Mouse (Mus musculus) testis, postnatal 10 days (tissue): ENCODE measurements around the gene Rac3.

Experiments used
- DNase-seq: peaks from one replicate; pipeline ENCODE4 v3.0.0; 2021; ENCODE audit warnings: low spot score

Gene Rac3

DNA sequence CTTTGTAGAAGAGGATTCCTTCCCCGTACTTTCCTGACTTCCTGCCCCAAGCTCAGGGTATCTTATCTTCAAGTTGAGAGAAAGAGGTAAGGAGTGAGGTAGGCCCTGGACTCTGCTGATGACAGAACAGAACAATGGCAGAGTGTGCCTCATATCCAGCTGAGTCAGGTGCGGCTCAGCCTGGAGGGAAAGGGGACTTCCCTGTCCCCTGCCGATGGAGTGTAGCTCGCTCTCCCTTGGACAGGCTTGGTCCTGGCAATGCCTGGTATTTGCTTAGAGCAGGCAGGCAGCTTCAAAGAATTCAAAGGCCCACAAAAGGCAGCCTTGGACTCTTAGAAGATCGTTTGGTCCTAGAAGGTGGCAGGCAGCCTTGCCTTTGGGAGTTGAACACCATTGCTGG is 15.2 kb upstream of the Rac3 start:
- no peak for DNase-seq

DNA sequence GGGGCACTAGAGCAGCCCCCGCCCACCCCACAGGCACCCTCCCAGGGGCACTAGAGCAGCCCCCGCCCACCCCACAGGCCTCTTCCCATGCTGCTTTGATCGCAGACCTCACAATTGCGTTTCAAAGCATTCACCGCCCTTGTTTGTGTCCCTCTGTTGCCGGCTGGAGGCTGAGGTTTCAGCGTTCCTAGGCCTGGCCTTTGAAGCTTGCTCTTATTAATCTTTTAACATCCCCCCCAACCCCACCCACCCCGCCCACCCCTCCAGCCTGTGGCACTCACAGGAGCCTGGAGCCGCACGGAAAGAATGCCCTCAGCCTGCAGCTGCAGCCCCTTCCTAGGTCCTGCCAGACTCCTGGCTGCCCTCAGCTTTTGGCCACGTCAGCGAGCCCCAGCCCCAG is 14.0 kb upstream of the Rac3 start:
- no peak for DNase-seq

DNA sequence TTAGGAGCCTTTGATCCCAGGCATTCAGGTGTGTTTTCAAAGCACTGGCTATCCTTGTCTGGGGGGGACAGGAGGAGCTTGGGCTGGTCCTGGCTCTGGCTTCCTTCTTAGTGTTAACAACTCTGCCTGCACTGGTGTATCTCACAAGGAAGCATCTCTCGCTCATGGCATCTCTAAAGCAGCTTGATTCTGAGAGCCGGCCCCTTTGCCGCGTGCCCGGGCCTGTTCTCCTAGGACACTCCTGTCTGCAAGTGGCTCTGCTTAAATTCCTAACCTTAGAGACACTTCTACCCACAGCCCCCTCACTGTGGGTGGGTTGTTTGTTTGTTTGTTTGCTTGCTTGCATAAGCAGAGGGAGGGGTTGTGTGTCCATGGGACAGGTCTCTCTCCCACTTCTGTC is 13.3 kb upstream of the Rac3 start:
- DNase-seq = no peak

DNA sequence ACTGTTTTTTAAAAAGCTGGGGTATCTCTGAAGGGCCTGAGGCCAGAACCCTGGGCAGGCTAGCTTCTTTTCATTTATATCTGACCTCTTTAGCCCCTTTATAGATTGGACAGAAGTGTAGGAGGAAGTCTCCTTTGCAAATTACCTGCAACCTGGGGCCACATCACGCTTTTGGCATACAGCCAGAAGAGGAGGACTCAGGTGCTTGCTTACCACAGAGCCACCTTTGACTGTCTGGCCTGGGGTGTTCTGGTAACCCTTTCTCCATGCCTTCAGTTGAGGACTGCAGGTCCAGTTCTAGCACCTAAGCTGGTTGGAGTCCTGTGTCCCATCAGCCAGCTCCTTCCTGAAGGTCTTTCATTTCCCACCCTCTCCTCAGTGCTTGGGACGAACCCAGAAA is 11.7 kb upstream of the Rac3 start:
- DNase-seq = no peak

DNA sequence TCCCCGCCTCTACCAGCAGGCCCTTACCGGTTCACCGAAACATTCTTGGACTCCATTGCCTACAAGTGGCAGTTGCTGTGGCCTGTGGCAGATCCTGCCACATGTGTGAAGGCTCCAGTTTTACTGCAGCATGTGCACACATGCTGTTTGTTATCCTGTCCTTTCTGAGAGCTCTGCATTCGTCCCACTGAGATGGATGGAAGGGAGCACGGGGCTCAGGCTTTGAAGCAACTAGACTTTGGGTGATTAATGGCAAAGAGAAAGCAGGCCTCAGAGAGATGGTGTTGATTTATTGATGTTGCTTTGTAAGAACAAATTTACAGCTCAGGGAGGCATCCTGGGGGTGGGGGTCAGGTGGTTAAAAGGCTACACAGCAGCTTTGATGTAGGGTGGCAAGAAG is 10.6 kb upstream of the Rac3 start:
- DNase-seq = no peak

GRCm38 (mm10) chr11:120711980-120712604 is 9.2 kb upstream of the Rac3 start:
- DNase-seq = no peak

GRCm38 (mm10) chr11:120712771-120713568 is 8.3 kb upstream of the Rac3 start:
- DNase-seq = peak; percentile 80

GRCm38 (mm10) chr11:120713580-120714518 is 7.4 kb upstream of the Rac3 start, which contains the start of the genes Cenpx and Lrrc45:
Gene Cenpx (minus strand): TSS chr11:120713738.
Gene Lrrc45 (plus strand): TSS chr11:120713925.
- DNase-seq = peak; percentile 95

DNA sequence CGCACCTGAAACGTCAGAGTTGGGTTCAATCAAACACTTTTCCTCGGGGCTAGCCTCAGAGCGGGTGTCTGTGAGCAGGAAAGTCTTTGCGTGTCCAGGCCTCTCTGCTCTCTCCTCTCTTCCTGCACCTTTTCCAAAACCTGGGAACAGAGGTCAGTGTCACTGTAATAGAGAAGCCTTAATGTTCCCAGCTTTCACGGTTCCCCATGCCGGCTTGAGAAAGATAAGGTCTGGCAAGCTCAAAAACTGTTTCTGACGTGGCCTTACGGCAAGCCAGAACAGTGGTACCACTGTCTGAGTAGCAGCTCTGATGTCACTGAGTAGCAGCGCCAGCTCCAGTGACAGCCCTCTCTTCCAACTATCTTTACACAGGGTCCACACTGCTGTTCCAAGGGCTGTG is 6.7 kb upstream of the Rac3 start:
- no peak for DNase-seq

- DNase-seq = no peak
Observed at GRCm38 (mm10) chr11:120715131-120715530, 6.1 kb upstream of the Rac3 start.

DNA sequence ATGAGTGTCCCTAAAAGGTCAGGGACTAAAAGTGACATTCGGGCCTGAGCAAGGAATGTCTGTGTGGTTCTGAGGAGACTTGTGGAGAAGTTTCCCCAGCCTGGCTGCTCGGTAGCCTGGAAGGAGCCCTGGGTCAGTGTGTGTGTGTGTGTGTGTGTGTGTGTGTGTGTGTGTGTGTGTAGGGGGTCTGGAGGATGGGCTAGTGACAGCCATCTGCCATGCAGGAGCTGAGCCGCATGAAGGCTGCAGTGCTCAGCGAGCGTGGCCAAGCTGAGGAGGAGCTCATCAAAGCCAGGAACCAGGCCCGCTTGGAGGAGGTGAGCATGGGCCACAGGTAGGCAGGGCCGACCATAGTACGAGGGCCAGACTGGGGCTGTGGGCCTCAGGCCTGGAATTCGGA is 2.0 kb upstream of the Rac3 start:
- no peak for DNase-seq

GRCm38 (mm10) chr11:120719841-120720376 is 1.4 kb upstream of the Rac3 start:
- no peak for DNase-seq

GRCm38 (mm10) chr11:120720450-120720849 is 820 bp upstream of the Rac3 start:
- DNase-seq = peak; percentile 98

DNA sequence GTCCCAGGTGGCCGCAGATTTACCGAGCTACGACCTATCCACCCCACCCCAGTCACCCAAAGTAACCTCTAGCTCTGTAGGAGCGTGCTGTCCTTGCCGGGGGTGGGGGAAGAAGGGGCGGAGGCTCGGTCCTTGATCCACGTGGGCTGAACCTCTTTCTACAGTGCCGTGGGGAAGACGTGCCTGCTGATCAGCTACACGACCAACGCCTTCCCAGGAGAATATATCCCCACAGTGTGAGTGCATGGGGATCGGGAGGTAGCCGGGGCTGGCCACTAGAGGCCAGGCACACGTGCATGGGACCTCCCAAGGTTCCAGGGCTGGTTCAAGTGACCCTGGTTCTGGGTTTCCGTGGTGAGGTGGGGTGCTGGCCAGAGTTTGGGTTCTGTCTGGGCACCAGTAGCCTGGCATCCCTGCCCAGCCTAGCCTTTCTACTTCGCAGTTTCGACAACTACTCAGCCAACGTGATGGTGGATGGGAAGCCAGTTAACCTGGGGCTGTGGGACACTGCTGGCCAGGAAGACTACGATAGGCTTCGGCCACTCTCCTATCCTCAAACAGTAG is 879 bp downstream of the Rac3 start:
- no peak for DNase-seq

DNA sequence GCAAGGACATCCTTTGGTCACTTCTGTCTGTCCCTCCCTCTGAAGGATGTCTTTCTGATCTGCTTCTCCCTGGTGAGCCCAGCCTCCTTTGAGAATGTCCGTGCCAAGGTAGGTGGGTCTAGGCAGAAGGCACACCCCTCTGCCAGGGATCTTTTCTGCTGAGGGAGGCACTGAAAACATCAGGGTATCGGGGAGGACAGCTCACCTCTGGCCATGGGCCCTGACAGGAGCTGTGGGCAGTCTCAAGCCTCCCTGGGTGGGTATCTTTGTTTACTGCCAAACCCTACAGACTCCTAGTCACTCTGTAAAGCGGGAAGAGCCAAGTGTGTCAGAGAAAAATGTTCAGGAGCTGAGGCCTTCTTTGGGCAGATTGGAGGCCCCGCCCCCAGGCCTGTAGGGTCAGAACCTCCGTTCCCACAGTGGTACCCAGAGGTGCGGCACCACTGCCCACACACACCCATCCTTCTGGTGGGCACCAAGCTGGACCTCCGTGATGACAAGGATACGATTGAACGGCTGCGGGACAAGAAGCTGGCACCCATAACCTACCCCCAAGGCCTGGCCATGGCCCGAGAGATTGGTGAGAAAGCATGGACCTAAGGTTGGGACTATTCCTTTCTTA is 1.6 kb downstream of the Rac3 start:
- peak; percentile 52 for DNase-seq

GRCm38 (mm10) chr11:120723509-120723908 is 2.2 kb downstream of the Rac3 start:
- DNase-seq = no peak

DNA sequence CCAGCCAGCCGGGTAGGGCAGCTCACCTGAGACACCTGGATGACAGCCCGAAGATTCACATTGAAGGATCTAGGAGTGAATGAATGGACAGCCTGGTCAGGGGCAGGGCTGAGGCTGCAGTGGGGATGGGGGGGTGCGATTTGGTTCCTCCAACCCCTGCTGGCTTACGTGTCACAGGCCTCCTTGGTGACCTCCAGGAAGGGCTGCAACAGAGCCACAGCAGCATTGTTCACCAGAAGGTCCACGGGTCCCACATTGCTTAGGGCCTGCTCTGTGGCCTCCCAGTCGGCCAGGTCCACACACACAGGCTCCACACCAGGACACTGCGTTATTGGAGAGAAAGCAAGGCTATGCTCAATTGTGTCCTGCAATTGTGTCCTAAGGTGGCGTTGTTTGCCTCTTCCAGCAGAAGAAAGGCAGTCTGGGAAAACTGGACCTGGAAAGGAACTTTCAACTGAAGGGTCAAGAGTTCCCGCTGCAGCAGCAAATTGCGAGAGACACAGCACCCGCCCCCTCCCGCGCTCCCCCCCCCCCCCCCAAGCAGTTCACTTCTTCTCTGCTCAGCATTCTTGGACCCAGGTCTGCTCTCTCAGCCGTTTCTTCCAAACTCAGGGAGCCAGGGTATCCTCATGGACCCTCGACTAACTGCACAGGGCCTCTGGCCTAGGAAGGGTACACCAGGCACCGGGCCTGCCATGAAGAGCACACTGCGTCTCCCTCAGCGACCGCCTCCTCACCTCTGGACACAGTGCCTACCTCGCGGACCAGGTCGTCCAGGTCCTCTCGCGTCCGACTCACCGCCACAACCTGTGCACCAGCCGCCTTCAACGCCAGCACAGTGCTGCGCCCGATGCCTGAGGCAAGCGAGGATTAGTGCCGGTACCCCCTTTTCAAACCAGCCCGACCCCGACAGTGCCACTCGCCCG is 5.2 kb downstream of the Rac3 start:
- DNase-seq = no peak

DNA sequence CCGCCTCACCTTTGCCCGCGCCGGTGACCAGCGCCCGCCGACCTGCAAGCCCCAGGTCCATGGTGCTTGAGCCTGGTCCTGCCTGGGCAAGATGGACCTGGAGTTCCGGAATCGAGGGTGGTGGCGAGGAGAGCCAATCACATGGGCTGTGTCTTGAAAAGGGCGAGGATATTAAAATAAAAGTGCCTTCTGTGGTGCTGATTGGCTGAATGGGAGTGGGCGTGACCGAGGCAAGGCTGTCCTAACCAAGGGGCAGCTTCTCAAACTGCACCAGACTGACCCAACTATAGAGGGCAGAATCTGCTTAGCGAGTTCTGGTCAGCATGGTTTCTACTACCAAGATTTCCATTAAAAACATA is 5.9 kb downstream of the Rac3 start, which contains the start of gene Dcxr:
Gene Dcxr (minus strand): TSS at position 113 of the 359 bp plus-strand sequence.
- peak; percentile 87 for DNase-seq

- DNase-seq = no peak
Observed at GRCm38 (mm10) chr11:120727564-120727963, 6.3 kb downstream of the Rac3 start.

GRCm38 (mm10) chr11:120728530-120729240 is 7.4 kb downstream of the Rac3 start:
- DNase-seq = no peak
